Mouse (Mus musculus) ES-E14 (cell line): ENCODE data around the gene Apol8.

Experiments used
- HCFC1 ChIP-seq: IDR thresholded peaks from 2 replicates; pipeline ENCODE4 v1.6.1; 2012; ENCODE audit warnings: low read length, inconsistent platforms, borderline replicate concordance; ENCODE audit not compliant: insufficient read depth
- MAFK ChIP-seq: IDR thresholded peaks from 2 replicates; pipeline ENCODE4 v1.6.1; 2014; ENCODE audit warnings: mild to moderate bottlenecking, low read depth, low read length, inconsistent platforms; ENCODE audit not compliant: insufficient read depth
- ZNF384 ChIP-seq: IDR thresholded peaks from 2 replicates; pipeline ENCODE4 v1.6.1; 2012; ENCODE audit warnings: low read depth, low read length, inconsistent platforms

DNA sequence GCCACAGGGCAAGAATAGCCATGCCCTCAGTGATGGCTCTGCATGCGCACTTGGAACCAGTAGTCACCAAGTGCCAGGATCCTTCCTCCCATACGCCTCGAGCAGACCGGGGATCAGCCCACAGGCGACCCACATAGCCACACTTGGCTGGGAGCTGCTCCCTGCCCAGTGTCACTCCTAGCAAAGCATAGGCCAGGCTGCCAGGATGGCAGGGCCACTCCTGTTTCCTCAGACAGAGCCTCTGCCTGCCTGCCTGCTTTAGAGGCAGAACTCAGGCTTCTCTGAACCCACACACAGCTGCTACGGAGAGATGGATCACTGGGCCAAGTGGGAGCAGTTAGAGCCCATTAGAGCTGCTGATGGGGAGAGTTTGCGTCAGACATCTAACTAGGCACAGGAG lies 36.8 kb upstream of the Apol8 start:
- TF ChIP-seq HCFC1 (no peak), ZNF384 (no peak), MAFK (no peak)
